Mouse (Mus musculus) adrenal gland, postnatal 25 days (tissue): ENCODE data around the gene Spire2. TPM values are rescaled to one million over a fixed set of nuclear protein-coding genes. Genes with fewer than 3 reads are reported as not detected.
"Not testable (repeated sequence)": the region's sequence is repeated elsewhere in the genome, so short reads cannot be mapped to it uniquely, and the experiment has no call there.

Experiments used
- DNase-seq: peaks from one replicate; pipeline ENCODE4 v3.0.0; 2021; ENCODE audit warnings: mixed read lengths
- total RNA-seq: library from RNA; stranded (reverse); gene quantifications from 2 replicates; pipeline ENCODE4 v1.2.3, GENCODE M21; 2021

Gene Spire2
- total RNA-seq, 1 experiment from 2014 or later: 2.2 TPM

- peak; percentile 42 for DNase-seq
Measured at GRCm38 (mm10) chr8:123384883-123385540, 52.5 kb downstream of the Spire2 start.

GRCm38 (mm10) chr8:123387041-123387440, 54.5 kb downstream of the Spire2 start:
- DNase-seq: peak; percentile 41

GRCm38 (mm10) chr8:123387801-123388200, 55.3 kb downstream of the Spire2 start:
- no peak for DNase-seq

- no peak for DNase-seq
Measured at GRCm38 (mm10) chr8:123389026-123389425, 56.5 kb downstream of the Spire2 start.

GRCm38 (mm10) chr8:123398308-123398707, 65.8 kb downstream of the Spire2 start:
- DNase-seq: no peak

GRCm38 (mm10) chr8:123401936-123402335, 69.4 kb downstream of the Spire2 start:
- DNase-seq: no peak

GRCm38 (mm10) chr8:123402730-123403326, 70.3 kb downstream of the Spire2 start:
- DNase-seq: no peak

- DNase-seq: no peak
Measured at GRCm38 (mm10) chr8:123404521-123404920, 72.0 kb downstream of the Spire2 start.

GRCm38 (mm10) chr8:123406786-123407185, 74.3 kb downstream of the Spire2 start, which contains the start of gene Mc1r:
Gene Mc1r, plus strand, starts transcription at chr8:123407107.
- peak; percentile 64 for DNase-seq

GRCm38 (mm10) chr8:123407612-123408011, 75.1 kb downstream of the Spire2 start:
- no peak for DNase-seq

GRCm38 (mm10) chr8:123408586-123409544, 76.4 kb downstream of the Spire2 start:
- DNase-seq: peak; percentile 67

- peak; percentile 62 for DNase-seq
Measured at GRCm38 (mm10) chr8:123410049-123410587, 77.6 kb downstream of the Spire2 start.

GRCm38 (mm10) chr8:123410788-123411187, 78.3 kb downstream of the Spire2 start:
- no peak for DNase-seq

GRCm38 (mm10) chr8:123411246-123411645, 78.7 kb downstream of the Spire2 start, which contains the start of gene Tubb3:
Gene Tubb3, plus strand, starts transcription at chr8:123411424.
- DNase-seq: peak; percentile 68

GRCm38 (mm10) chr8:123411781-123412327, 79.3 kb downstream of the Spire2 start:
- DNase-seq: no peak

- no peak for DNase-seq
Measured at GRCm38 (mm10) chr8:123412560-123413170, 80.2 kb downstream of the Spire2 start.

GRCm38 (mm10) chr8:123414255-123414654, 81.7 kb downstream of the Spire2 start:
- DNase-seq: no peak

- not testable (repeated sequence) for DNase-seq
Measured at GRCm38 (mm10) chr8:123414997-123415696, 82.6 kb downstream of the Spire2 start.

GRCm38 (mm10) chr8:123415967-123416943, 83.7 kb downstream of the Spire2 start:
- DNase-seq: no peak
